Mouse (Mus musculus) mature B cell (primary cell): Measurements from ENCODE around the gene BC061212.
"Not testable (repeated sequence)": the region's sequence is repeated elsewhere in the genome, so short reads cannot be mapped to it uniquely, and the experiment has no call there.

ENCODE experiments used
- in situ Hi-C: fragments of 300-500 bp; cut with MboI; formaldehyde crosslinking; loops from 2 replicates; pipeline ENCODE4 v1.14.3; 2019

Gene BC061212

DNA sequence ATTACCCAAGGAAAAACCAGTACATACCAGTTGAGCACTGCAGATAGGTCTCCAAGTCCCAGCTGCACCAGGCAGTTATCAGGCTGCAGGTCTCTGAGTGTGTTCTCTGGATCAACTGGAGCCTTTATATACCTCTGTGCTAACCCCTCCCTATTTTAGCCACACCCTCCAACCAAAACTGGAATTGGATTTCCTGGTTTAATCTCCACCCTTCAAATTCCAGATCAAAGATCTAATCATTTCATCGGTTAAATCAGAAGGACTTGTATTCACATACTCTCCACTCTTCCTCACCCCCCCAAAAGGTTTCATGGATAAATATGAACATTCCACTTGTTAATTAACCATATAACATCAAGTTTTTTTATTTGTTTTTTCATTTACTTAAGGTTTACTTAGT, at the start of gene BC061212:
BC061212 (minus strand) TSS at position 101 of the 400 bp plus-strand sequence.
- in situ Hi-C loops: not testable (repeated sequence)

DNA sequence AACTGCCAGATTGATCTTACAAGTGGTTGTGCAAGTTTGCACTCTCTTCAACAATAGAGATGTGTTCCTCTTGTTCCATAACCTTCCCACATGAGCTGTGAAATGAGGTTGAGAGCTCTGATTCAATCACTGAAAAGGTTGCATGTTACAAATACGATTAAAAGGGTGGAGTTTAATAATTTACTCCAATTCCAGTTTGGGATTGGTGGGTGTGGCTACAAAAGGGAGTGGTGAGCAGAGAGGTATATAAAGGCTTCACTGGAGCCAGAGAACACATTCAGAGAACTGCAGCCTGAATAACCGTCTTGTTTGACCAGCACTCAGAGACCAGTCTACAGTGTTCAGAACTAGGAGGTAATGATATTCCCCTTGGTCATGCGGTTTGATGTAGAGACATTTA, 5.7 kb upstream of the BC061212 start, which contains the start of gene Gm6351:
Gm6351 (plus strand) TSS at position 301 of the 400 bp plus-strand sequence.
- in situ Hi-C loops: not testable (repeated sequence)
